Mouse (Mus musculus): ENCODE measurements around the gene Cybb. TPM values are rescaled to one million over a fixed set of nuclear protein-coding genes. Genes with fewer than 3 reads are reported as not detected.

Cybb gene
- polyA plus RNA-seq, 2 experiments from 2014 or later: 23.0 to 34.5 TPM

Other genes with a start within 250 kb of the Cybb start
- under 1 TPM in 1 of 2 experiments, not detected in 1; 0.45 TPM for gene Gm14862, start 230.9 kb downstream of the Cybb start, polyA plus RNA-seq (2017; shearing (Covaris generic))
- gene Xk, start 215.0 kb downstream of the Cybb start, polyA plus RNA-seq (2017; shearing (Covaris generic)): 1 to 10 TPM; 1.0 to 1.1 TPM
- gene H2al1m, start 204.0 kb downstream of the Cybb start, polyA plus RNA-seq (2017; shearing (Covaris generic)): under 1 TPM in 1 of 2 experiments, not detected in 1; 0.89 TPM
- gene H2al1k, start 137.1 kb downstream of the Cybb start, polyA plus RNA-seq (2017; shearing (Covaris generic)): not detected
- not detected for gene H2al1o, start 84.6 kb upstream of the Cybb start, polyA plus RNA-seq (2017; shearing (Covaris generic))
- 10 to 100 TPM; 49.8 to 51.7 TPM for gene Dynlt3, start 175.2 kb upstream of the Cybb start, polyA plus RNA-seq (2017; shearing (Covaris generic))

Data from activated CD4-positive, CD25-positive, alpha-beta regulatory T cell, adult 4 months (primary cell).